Mouse (Mus musculus) gastrocnemius, postnatal 10 days (tissue): ENCODE results near the gene Olfr159. TPM values are rescaled to one million over a fixed set of nuclear protein-coding genes. Genes with fewer than 3 reads are reported as not detected.
"Not testable (repeated sequence)": the region's sequence is repeated elsewhere in the genome, so short reads cannot be mapped to it uniquely, and the experiment has no call there.

Experiments used
- DNase-seq: peaks from one replicate; pipeline ENCODE4 v3.0.0; 2021; ENCODE audit warnings: mixed read lengths
- long read RNA-seq, 2 experiments: library from polyadenylated mRNA; stranded (forward); transcript quantifications; one replicate each; pipeline ENCODE4 v2.0.0; 2021
- total RNA-seq, 2 experiments: library from RNA; stranded (reverse); gene quantifications; 2 replicates each; pipeline ENCODE4 v1.2.3; 2021

The Olfr159 gene
- not detected for total RNA-seq
- long read RNA-seq, experiment 1, partial matches to known transcripts, result 0 of 1 reads
- long read RNA-seq, experiment 1, other reads (novel, unspliced or antisense), result 1 of 1 reads
- long read RNA-seq, experiment 2, result 0 reads

GRCm38 (mm10) chr4:43770909-43771308 is at the start of gene Olfr159:
Gene Olfr159, minus strand, starts transcription at chr4:43771009.
- DNase-seq, result no peak

- no peak for DNase-seq
Measured at GRCm38 (mm10) chr4:43798936-43799335, 28.1 kb upstream of the Olfr159 start.

- DNase-seq, result not testable (repeated sequence)
Measured at GRCm38 (mm10) chr4:43795844-43796243, 25.0 kb upstream of the Olfr159 start.

GRCm38 (mm10) chr4:43795296-43795695 is 24.5 kb upstream of the Olfr159 start:
- DNase-seq, result no peak

- DNase-seq, result no peak
Measured at GRCm38 (mm10) chr4:43772304-43772703, 1.5 kb upstream of the Olfr159 start.

GRCm38 (mm10) chr4:43771626-43772025 is 817 bp upstream of the Olfr159 start:
- no peak for DNase-seq

- DNase-seq, result no peak
Measured at GRCm38 (mm10) chr4:43769374-43769773, 1.4 kb downstream of the Olfr159 start.

- DNase-seq, result no peak
Measured at GRCm38 (mm10) chr4:43768341-43768740, 2.5 kb downstream of the Olfr159 start.

GRCm38 (mm10) chr4:43763410-43763809 is 7.4 kb downstream of the Olfr159 start:
- DNase-seq, result peak; percentile 31

- no peak for DNase-seq
Measured at GRCm38 (mm10) chr4:43761336-43761735, 9.5 kb downstream of the Olfr159 start.

GRCm38 (mm10) chr4:43760460-43760859 is 10.3 kb downstream of the Olfr159 start:
- DNase-seq, result peak; percentile 52

GRCm38 (mm10) chr4:43759571-43760418 is 11.0 kb downstream of the Olfr159 start:
- DNase-seq, result no peak

GRCm38 (mm10) chr4:43757213-43757612 is 13.6 kb downstream of the Olfr159 start:
- no peak for DNase-seq

GRCm38 (mm10) chr4:43745187-43745586 is 25.6 kb downstream of the Olfr159 start:
- no peak for DNase-seq

- DNase-seq, result no peak
Measured at GRCm38 (mm10) chr4:43743099-43743498, 27.7 kb downstream of the Olfr159 start.

GRCm38 (mm10) chr4:43742637-43743036 is 28.2 kb downstream of the Olfr159 start:
- DNase-seq, result no peak

- no peak for DNase-seq
Measured at GRCm38 (mm10) chr4:43741526-43741925, 29.3 kb downstream of the Olfr159 start.

GRCm38 (mm10) chr4:43738989-43739674 is 31.7 kb downstream of the Olfr159 start:
- no peak for DNase-seq

GRCm38 (mm10) chr4:43737144-43737543 is 33.7 kb downstream of the Olfr159 start:
- DNase-seq, result no peak

- no peak for DNase-seq
Measured at GRCm38 (mm10) chr4:43733186-43733585, 37.6 kb downstream of the Olfr159 start.

- DNase-seq, result no peak
Measured at GRCm38 (mm10) chr4:43732171-43732570, 38.6 kb downstream of the Olfr159 start.

- DNase-seq, result no peak
Measured at GRCm38 (mm10) chr4:43730750-43731297, 40.0 kb downstream of the Olfr159 start.
